Mouse (Mus musculus): ENCODE data around the gene Fbxo46. TPM values are rescaled to one million over a fixed set of nuclear protein-coding genes. Genes with fewer than 3 reads are reported as not detected.
"Not testable (repeated sequence)": the region's sequence is repeated elsewhere in the genome, so short reads cannot be mapped to it uniquely, and the experiment has no call there.

The Fbxo46 gene
- polyA plus RNA-seq, 1 experiment from 2014 or later: 5.1 TPM

DNA sequence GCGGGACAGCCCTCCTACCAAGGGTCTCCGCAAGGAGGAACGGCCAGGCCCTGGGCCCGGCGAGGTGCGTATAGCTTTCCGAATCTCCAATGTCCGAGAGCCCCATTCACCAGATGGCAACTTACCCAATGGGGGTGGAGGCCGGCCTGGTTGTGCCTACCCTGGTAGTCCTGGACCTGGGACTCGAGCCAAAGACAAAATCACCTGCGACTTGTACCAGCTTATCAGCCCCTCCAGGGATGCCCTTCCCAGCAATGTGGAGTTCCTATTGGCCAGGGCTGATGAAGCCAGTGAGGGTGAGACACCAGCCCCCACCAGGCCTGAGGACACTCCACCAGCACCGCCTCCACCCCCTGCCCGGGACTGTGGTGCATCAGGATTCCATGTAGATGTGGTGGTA is 16.5 kb downstream of the Fbxo46 start:
- no peak for ATAC-seq (ENCODE audit: insufficient read depth)
- no peak overlapping the region for H3K9ac ChIP-seq
- H3K9me3 ChIP-seq (replicated peaks): no peaks in the 10 kb centered on the region
- H3K4me2 ChIP-seq: no peak overlapping the region
- no peak overlapping the region for H3K27ac ChIP-seq (replicated peaks)
- H3K4me3 ChIP-seq (replicated peaks): no peak overlapping the region
- peaks cover 58% of the 10 kb centered on the region for H3K36me3 ChIP-seq (replicated peaks)
- H3K27me3 ChIP-seq: no peaks in the 10 kb centered on the region
- peaks cover 9% of the 10 kb centered on the region for H3K4me1 ChIP-seq (replicated peaks)
- WGBS (ENCODE audit: insufficient replicate concordance): 87% methylated on average over 13 of the region's 13 CpGs

- H3K36me3 ChIP-seq (replicated peaks): peaks cover 58% of the 10 kb centered on the region
- no peak overlapping the region for H3K4me3 ChIP-seq (replicated peaks)
- no peaks in the 10 kb centered on the region for H3K27me3 ChIP-seq
- no peak for ATAC-seq (ENCODE audit: insufficient read depth)
- H3K4me2 ChIP-seq: no peak overlapping the region
- H3K9me3 ChIP-seq (replicated peaks): no peaks in the 10 kb centered on the region
- H3K9ac ChIP-seq: no peak overlapping the region
- H3K27ac ChIP-seq (replicated peaks): no peak overlapping the region
- 86% methylated on average over 38 of the region's 38 CpGs for WGBS (ENCODE audit: insufficient replicate concordance)
- H3K4me1 ChIP-seq (replicated peaks): peaks cover 3% of the 10 kb centered on the region
These were observed 17.1 kb downstream of the Fbxo46 start for GRCm38 (mm10) chr7:19136673-19137334.

DNA sequence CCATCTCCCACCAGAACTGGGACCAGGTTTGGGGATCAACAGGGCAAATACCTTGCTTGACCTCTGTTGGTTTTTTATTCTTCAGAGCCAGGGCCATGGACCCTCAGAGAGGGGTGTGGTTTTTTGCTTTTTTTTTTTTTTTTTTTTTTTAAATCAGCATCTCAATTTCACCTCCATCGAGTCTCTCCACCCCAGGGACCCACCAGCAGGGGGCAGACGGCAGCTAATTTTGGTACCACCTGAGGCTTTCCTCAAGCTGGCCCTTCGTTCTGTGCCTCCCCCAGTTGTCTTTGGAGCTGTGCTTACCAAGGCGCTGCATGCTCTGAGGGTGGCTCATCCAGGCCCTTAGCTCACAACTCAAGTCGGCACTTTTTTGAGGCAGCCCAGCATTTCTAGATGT is 17.7 kb downstream of the Fbxo46 start:
- H3K36me3 ChIP-seq (replicated peaks): peaks cover 58% of the 10 kb centered on the region
- H3K27ac ChIP-seq (replicated peaks): no peak overlapping the region
- ATAC-seq (ENCODE audit: insufficient read depth): no peak
- H3K9me3 ChIP-seq (replicated peaks): no peaks in the 10 kb centered on the region
- no peak overlapping the region for H3K9ac ChIP-seq
- no peak overlapping the region for H3K4me3 ChIP-seq (replicated peaks)
- H3K4me2 ChIP-seq: no peak overlapping the region
- H3K4me1 ChIP-seq (replicated peaks): no peaks in the 10 kb centered on the region
- 53% methylated on average over 5 of the region's 5 CpGs for WGBS (ENCODE audit: insufficient replicate concordance)
- no peaks in the 10 kb centered on the region for H3K27me3 ChIP-seq

DNA sequence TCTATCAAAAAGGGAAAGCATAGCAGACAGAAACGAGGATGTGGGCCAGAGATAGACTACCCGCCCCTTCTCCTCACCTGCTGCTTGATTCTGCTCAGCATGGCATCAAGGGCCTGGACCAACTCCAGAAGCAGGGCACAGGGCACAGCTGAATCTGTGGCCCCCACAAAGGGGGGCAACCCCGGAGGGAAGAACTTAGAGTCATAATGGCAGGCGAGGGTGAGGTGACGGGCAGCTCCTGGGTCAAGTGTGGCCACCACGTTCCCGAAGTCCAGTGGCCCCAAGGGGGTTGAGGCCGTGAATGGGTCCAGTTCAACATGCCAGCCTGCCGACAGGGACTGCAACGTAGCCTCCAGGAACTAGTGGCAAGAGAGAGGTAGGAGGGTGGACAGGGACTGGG is 27.1 kb downstream of the Fbxo46 start:
- Histone ChIP-seq H3K4me3 (replicated peaks) (no peak overlapping the region), H3K9ac (no peak overlapping the region), H3K27ac (replicated peaks) (no peak overlapping the region), H3K27me3 (0 out of 2 replicates have a peak, but pooled peaks cover 9% of the 10 kb centered on the region), H3K4me2 (no peak overlapping the region), H3K9me3 (replicated peaks) (no peaks in the 10 kb centered on the region), H3K36me3 (replicated peaks) (peaks cover 6% of the 10 kb centered on the region), H3K4me1 (replicated peaks) (peaks cover 30% of the 10 kb centered on the region)
- 79% methylated on average over 10 of the region's 10 CpGs for WGBS (ENCODE audit: insufficient replicate concordance)
- no peak for ATAC-seq (ENCODE audit: insufficient read depth)

DNA sequence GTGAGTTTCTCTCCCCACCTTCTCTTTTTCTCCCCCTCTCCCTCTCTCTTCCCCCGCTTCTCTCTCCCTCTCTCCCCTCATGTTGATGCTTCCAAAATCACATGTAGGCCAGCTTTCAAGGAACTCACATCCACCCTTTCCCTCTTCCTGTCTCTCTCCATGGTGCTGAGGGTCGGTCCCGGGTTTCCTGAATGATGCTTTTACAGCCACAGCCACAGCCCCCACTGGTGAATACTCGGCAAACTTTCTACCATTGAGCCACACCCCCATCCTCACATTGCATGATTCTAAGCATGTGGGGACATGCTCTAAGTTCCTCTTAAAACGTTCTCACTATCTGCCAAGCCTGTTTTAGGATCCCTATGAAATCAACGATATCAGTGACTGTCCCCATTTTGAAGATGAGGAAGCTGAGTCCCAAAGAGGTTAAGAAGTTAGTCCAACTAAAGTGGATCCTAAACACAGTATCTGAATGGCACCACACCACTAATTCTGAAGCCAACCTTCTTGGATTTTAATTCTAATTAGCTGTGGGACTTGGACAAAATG is 27.9 kb downstream of the Fbxo46 start:
- no peak for ATAC-seq (ENCODE audit: insufficient read depth)
- Histone ChIP-seq H3K9ac (no peak overlapping the region), H3K36me3 (replicated peaks) (peaks cover 13% of the 10 kb centered on the region), H3K4me2 (peak overlapping the region; percentile 97; the same call in 1 of the 2 replicates), H3K4me1 (replicated peaks) (peaks cover 30% of the 10 kb centered on the region), H3K27me3 (0 out of 2 replicates have a peak, but pooled peaks cover 9% of the 10 kb centered on the region), H3K27ac (replicated peaks) (no peak overlapping the region), H3K9me3 (replicated peaks) (no peaks in the 10 kb centered on the region), H3K4me3 (replicated peaks) (peak overlapping the region; percentile 64; the same call in 1 of the 2 replicates)
- 30% methylated on average over 6 of the region's 6 CpGs for WGBS (ENCODE audit: insufficient replicate concordance)

DNA sequence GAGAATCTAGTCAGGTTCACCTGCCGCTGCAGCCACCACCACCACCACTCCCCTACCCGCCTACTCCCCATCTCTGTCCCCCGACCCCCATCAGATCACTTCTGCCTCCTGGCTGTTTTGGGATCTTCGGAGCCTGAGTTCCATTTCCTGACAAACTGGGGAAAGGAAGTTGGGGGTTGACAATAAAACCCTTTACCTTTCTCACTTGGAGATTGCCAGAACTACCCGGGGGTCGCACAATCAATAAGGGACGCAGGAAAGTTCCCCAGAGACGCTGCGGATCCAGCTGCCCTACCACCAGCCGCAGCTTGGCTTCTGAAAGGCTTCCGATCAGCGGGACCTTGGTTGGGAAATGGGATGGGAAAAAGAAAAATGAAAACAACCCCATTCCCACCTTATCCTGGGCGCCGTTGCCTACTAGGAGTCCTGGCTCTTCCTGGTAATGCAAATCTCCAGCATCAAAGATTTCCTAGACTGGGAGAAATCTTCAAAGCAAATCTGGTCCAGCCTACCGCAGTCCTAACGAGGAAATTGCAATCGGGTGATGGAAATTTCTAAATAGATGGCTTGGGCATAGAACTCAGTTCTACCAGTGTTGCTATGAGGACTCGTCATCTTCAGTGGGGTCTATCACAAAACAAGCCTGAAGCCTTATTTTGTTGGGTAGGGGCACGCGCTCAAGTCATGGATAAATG is 28.7 kb downstream of the Fbxo46 start:
- H3K36me3 ChIP-seq (replicated peaks): peaks cover 20% of the 10 kb centered on the region
- peaks cover 30% of the 10 kb centered on the region for H3K4me1 ChIP-seq (replicated peaks)
- no peak for ATAC-seq (ENCODE audit: insufficient read depth)
- 0 out of 2 replicates have a peak, but pooled peaks cover 9% of the 10 kb centered on the region for H3K27me3 ChIP-seq
- 6% methylated on average over 20 of the region's 20 CpGs for WGBS (ENCODE audit: insufficient replicate concordance)
- peak overlapping the region; percentile 97 for H3K4me2 ChIP-seq
- H3K9ac ChIP-seq: peak overlapping the region; percentile 71
- H3K4me3 ChIP-seq (replicated peaks): peak overlapping the region; percentile 64
- no peaks in the 10 kb centered on the region for H3K9me3 ChIP-seq (replicated peaks)
- H3K27ac ChIP-seq (replicated peaks): peak overlapping the region; percentile 87

GRCm38 (mm10) chr7:19148875-19149541 is 29.3 kb downstream of the Fbxo46 start, which contains the start of gene Qpctl:
TSS of gene Qpctl (minus strand) at chr7:19149291.
- peak; percentile 97 for ATAC-seq (ENCODE audit: insufficient read depth)
- Histone ChIP-seq H3K9me3 (replicated peaks) (no peaks in the 10 kb centered on the region), H3K27ac (replicated peaks) (peak within 1 kb of the TSS; percentile 87), H3K4me3 (replicated peaks) (peak within 1 kb of the TSS; percentile 64), H3K9ac (peak within 1 kb of the TSS; percentile 76), H3K27me3 (0 out of 2 replicates have a peak, but pooled peaks cover 9% of the 10 kb centered on the region), H3K36me3 (replicated peaks) (peaks cover 27% of the 10 kb centered on the region), H3K4me1 (replicated peaks) (peaks cover 30% of the 10 kb centered on the region), H3K4me2 (peak within 1 kb of the TSS; percentile 97)
- WGBS (ENCODE audit: insufficient replicate concordance): under 1% methylated on average over 43 of the region's 43 CpGs

GRCm38 (mm10) chr7:19149626-19150025 is 30.0 kb downstream of the Fbxo46 start, which contains the start of gene Snrpd2:
TSS of gene Snrpd2 (plus strand) at chr7:19149722.
- Histone ChIP-seq H3K27me3 (0 out of 2 replicates have a peak, but pooled peaks cover 9% of the 10 kb centered on the region), H3K36me3 (replicated peaks) (peaks cover 28% of the 10 kb centered on the region), H3K4me2 (peak within 1 kb of the TSS; percentile 97), H3K9ac (peak within 1 kb of the TSS; percentile 76), H3K4me3 (replicated peaks) (peak within 1 kb of the TSS; percentile 64), H3K4me1 (replicated peaks) (peaks cover 30% of the 10 kb centered on the region), H3K9me3 (replicated peaks) (no peaks in the 10 kb centered on the region), H3K27ac (replicated peaks) (peak within 1 kb of the TSS; percentile 87)
- peak; percentile 86 for ATAC-seq (ENCODE audit: insufficient read depth)
- WGBS (ENCODE audit: insufficient replicate concordance): under 1% methylated on average over 24 of the region's 24 CpGs

DNA sequence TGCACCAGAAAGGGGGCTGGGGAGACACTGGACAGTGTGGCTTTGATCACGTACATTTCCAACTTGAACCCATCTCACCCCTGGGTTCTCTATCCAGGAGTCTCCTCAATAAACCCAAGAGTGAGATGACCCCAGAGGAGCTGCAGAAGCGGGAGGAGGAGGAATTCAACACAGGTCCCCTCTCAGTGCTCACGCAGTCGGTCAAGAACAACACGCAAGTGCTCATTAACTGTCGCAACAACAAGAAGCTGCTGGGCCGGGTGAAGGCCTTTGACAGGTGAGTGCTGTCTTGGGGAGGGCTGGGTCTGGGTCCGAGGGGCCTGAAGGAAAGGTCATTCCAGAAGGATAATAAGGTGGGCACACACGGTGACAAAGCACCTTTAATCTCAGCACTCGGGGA is 31.5 kb downstream of the Fbxo46 start:
- not testable (repeated sequence) for H3K27me3 ChIP-seq; ATAC-seq (ENCODE audit: insufficient read depth); H3K27ac ChIP-seq (replicated peaks); H3K4me3 ChIP-seq (replicated peaks); H3K9me3 ChIP-seq (replicated peaks); H3K9ac ChIP-seq
- H3K36me3 ChIP-seq (replicated peaks): peaks cover 28% of the 10 kb centered on the region
- peaks cover 35% of the 10 kb centered on the region for H3K4me1 ChIP-seq (replicated peaks)
- 81% methylated on average over 10 of the region's 10 CpGs for WGBS (ENCODE audit: insufficient replicate concordance)
- H3K4me2 ChIP-seq: peak overlapping the region; percentile 97

- H3K4me3 ChIP-seq (replicated peaks): no peak overlapping the region
- ATAC-seq (ENCODE audit: insufficient read depth): no peak
These were observed 35.1 kb downstream of the Fbxo46 start for GRCm38 (mm10) chr7:19154796-19155195.

More at GRCm38 (mm10) chr7:19154796-19155195, 35.1 kb downstream of the Fbxo46 start:
- peaks cover 28% of the 10 kb centered on the region for H3K36me3 ChIP-seq (replicated peaks)
- no peak overlapping the region for H3K9ac ChIP-seq
- H3K4me2 ChIP-seq: no peak overlapping the region
- H3K27ac ChIP-seq (replicated peaks): no peak overlapping the region
- no peaks in the 10 kb centered on the region for H3K9me3 ChIP-seq (replicated peaks)
- peaks cover 21% of the 10 kb centered on the region for H3K27me3 ChIP-seq
- 79% methylated on average over 8 of the region's 8 CpGs for WGBS (ENCODE audit: insufficient replicate concordance)
- H3K4me1 ChIP-seq (replicated peaks): peaks cover 36% of the 10 kb centered on the region

All from liver, embryonic 15.5 days (tissue).